Mouse (Mus musculus): Measurements from ENCODE around the gene Trpt1.

Trpt1 gene

GRCm38 (mm10) chr19:6996006-6996405, at the start of gene Trpt1, which contains the start of gene Nudt22:
Gene Trpt1 (plus strand): TSS chr19:6996131.
Gene Nudt22 (minus strand): TSS chr19:6996117.
- DNase-seq (ENCODE audit: low spot score in 2 of 2): peak; percentile 90

GRCm38 (mm10) chr19:6947742-6948141, 48.2 kb upstream of the Trpt1 start:
- no peak for DNase-seq (ENCODE audit: low spot score in 2 of 2)

GRCm38 (mm10) chr19:6948186-6948585, 47.7 kb upstream of the Trpt1 start:
- no peak for DNase-seq (ENCODE audit: low spot score in 2 of 2)

GRCm38 (mm10) chr19:6949532-6949931, 46.4 kb upstream of the Trpt1 start:
- DNase-seq (ENCODE audit: low spot score in 2 of 2): no peak

GRCm38 (mm10) chr19:6949951-6950350, 46.0 kb upstream of the Trpt1 start:
- DNase-seq (ENCODE audit: low spot score in 2 of 2): no peak

GRCm38 (mm10) chr19:6950613-6951153, 45.2 kb upstream of the Trpt1 start:
- peak; percentile 66 to 68 for DNase-seq (ENCODE audit: low spot score in 2 of 2)

GRCm38 (mm10) chr19:6951381-6951968, 44.5 kb upstream of the Trpt1 start:
- DNase-seq (ENCODE audit: low spot score in 2 of 2): peak; percentile 96 to 97

- peak; percentile 85 to 89 for DNase-seq (ENCODE audit: low spot score in 2 of 2)
Observed at GRCm38 (mm10) chr19:6951994-6952711, 43.8 kb upstream of the Trpt1 start.

- no peak for DNase-seq (ENCODE audit: low spot score in 2 of 2)
Observed at GRCm38 (mm10) chr19:6952712-6953037, 43.3 kb upstream of the Trpt1 start.

GRCm38 (mm10) chr19:6954046-6954445, 41.9 kb upstream of the Trpt1 start:
- DNase-seq (ENCODE audit: low spot score in 2 of 2): peak in 1 of 2 experiments; percentile 51

- no peak for DNase-seq (ENCODE audit: low spot score in 2 of 2)
Observed at GRCm38 (mm10) chr19:6955424-6955823, 40.5 kb upstream of the Trpt1 start.

- DNase-seq (ENCODE audit: low spot score in 2 of 2): no peak
Observed at GRCm38 (mm10) chr19:6956461-6956860, 39.5 kb upstream of the Trpt1 start.

- DNase-seq (ENCODE audit: low spot score in 2 of 2): no peak
Observed at GRCm38 (mm10) chr19:6968491-6969271, 27.2 kb upstream of the Trpt1 start.

- no peak for DNase-seq (ENCODE audit: low spot score in 2 of 2)
Observed at GRCm38 (mm10) chr19:6969291-6969664, 26.7 kb upstream of the Trpt1 start.

GRCm38 (mm10) chr19:6969665-6970381, 26.1 kb upstream of the Trpt1 start:
- peak; percentile 51 to 64 for DNase-seq (ENCODE audit: low spot score in 2 of 2)

- DNase-seq (ENCODE audit: low spot score in 2 of 2): no peak
Observed at GRCm38 (mm10) chr19:6970460-6971085, 25.4 kb upstream of the Trpt1 start.

GRCm38 (mm10) chr19:6971644-6972043, 24.3 kb upstream of the Trpt1 start:
- DNase-seq (ENCODE audit: low spot score in 2 of 2): no peak

GRCm38 (mm10) chr19:6972247-6972917, 23.5 kb upstream of the Trpt1 start:
- DNase-seq (ENCODE audit: low spot score in 2 of 2): no peak

GRCm38 (mm10) chr19:6973581-6974190, 22.2 kb upstream of the Trpt1 start:
- no peak for DNase-seq (ENCODE audit: low spot score in 2 of 2)
